Mouse (Mus musculus): ENCODE data around the gene Inpp5a.

DNA sequence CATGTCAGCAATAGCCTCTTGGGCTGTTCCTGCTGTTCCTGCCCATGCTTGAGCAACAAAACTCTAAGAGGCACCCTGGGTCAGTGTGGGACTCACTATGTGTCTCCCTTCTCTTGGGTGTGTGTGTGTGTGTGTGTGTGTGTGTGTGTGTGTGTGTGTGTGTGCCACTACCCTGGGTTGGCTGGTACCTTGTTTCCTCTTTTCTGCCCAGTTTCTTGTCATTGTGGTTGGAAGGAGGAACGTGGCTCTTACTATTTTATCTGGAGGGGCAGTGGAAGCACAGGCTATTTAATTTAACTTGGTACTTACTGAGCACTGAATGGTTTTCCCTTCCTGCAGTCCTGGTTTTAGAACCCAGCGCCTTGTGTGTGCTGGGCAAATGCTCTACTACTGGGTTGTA is 221.4 kb downstream of the Inpp5a start:
- TF ChIP-seq EP300 (IDR thresholded peaks at IDR 0.05; ENCODE audit: low read depth) = no peak
- no peak for TF ChIP-seq CTCF (IDR thresholded peaks at IDR 0.05; ENCODE audit: low read depth)

Measured in heart, postnatal 0 days (tissue).